Mouse (Mus musculus) liver, adult 2 months (tissue): ENCODE measurements around the gene Zfp945.

Source experiments
- CTCF ChIP-seq: fragments of 200-500 bp; IDR thresholded peaks from 2 replicates; pipeline ENCODE4 v1.5.1; 2011; ENCODE audit warnings: low read depth, low read length, control low read depth
- POLR2A ChIP-seq: fragments of 200-500 bp; IDR thresholded peaks from 2 replicates; pipeline ENCODE4 v1.6.1; 2011; ENCODE audit warnings: low read length, control low read depth; ENCODE audit not compliant: insufficient read depth; ENCODE audit errors: extremely low read depth

GRCm38 (mm10) chr17:22877427-22878307 is 10.7 kb upstream of the Zfp945 start:
- no peak for TF ChIP-seq CTCF
- no peak for TF ChIP-seq POLR2A
